Mouse (Mus musculus) gastrocnemius, adult 18-20 months (tissue): ENCODE results near the gene Gpd1l. TPM values are rescaled to one million over a fixed set of nuclear protein-coding genes. Genes with fewer than 3 reads are reported as not detected.

Experiments
- DNase-seq: peaks from one replicate; pipeline ENCODE4 v3.0.0; 2021; ENCODE audit warnings: low spot score
- total RNA-seq, 2 experiments: library from RNA; stranded (reverse); gene quantifications; 2 replicates each; pipeline ENCODE4 v1.2.3; 2021

The Gpd1l gene
- total RNA-seq, 2 experiments from 2014 or later, result 19.0 to 19.2 TPM

DNA sequence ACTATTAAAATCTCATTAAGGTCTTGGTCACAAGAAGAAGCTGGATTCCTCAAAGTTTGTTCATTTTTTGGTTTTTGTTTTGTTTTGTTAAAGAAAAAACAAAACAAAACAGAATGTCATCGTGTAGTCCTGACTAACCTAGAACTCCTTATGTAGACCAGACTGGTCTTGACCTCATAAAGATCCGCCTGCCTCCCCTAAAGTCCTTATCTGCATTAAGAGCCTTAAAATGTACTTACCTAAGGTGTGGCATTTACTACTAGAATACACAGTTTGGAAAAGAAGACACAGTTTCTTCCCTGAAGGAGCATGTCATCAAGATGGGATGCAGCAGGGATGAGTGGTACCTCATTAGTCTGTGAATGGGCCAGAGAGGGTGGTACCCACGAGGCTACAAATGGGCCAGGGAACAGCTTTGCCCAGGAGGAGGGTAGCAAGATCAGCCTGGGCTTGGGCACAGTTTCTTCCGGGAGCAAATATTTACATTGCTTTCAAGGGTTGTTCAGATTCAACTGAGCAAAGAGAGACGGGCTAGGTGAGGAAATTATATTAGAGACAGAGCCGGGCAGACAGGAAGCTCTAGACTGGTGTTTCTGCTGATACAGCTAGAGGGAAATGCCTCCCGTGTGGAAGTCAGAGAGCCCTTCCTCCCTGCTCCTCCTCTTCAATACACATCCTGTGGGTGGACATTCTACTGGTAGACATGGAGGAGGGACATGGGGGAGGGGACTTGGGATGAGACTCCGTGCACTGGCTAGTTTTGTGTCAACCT lies 82.2 kb downstream of the Gpd1l start:
- no peak for DNase-seq

Other genes starting within 250 kb of the Gpd1l start
- 10 to 100 TPM; 32.0 to 32.7 TPM for gene Dync1li1, start 245.2 kb downstream of the Gpd1l start, total RNA-seq
- gene Cmtm6, start 202.9 kb downstream of the Gpd1l start, total RNA-seq, result 1 to 10 TPM; 5.8 to 7.4 TPM
- gene Cmtm7, start 152.1 kb downstream of the Gpd1l start, total RNA-seq, result 1 to 10 TPM; 3.7 to 7.0 TPM
- gene Cmtm8, start 89.8 kb downstream of the Gpd1l start, total RNA-seq, result 1 to 10 TPM; 2.0 to 2.3 TPM
- gene Osbpl10, start 44.6 kb upstream of the Gpd1l start, total RNA-seq, result 1 to 10 TPM; 3.1 to 4.1 TPM
- 10 to 100 TPM; 16.1 to 23.6 TPM for gene Rps27rt, start 48.8 kb upstream of the Gpd1l start, total RNA-seq